Mouse (Mus musculus) limb, embryonic 15.5 days (tissue): ENCODE measurements around the gene Arpc1b. TPM values are rescaled to one million over a fixed set of nuclear protein-coding genes. Genes with fewer than 3 reads are reported as not detected.
A peak's percentile ranks its signal among the peaks of the same experiment; 100 is the strongest.
"Not testable (repeated sequence)": the region's sequence is repeated elsewhere in the genome, so short reads cannot be mapped to it uniquely, and the experiment has no call there.

Experiments used
- ATAC-seq: fragments of 200-750 bp; cut with Nextera tagmentation; 2 replicates; pipeline ENCODE4 v1.8.0; 2017; ENCODE audit warnings: low read depth, moderate TSS enrichment; ENCODE audit not compliant: insufficient number of reproducible peaks, low FRiP score, low TSS enrichment
- H3K27ac ChIP-seq: fragments of 300-500 bp; sonication (generic); 2 replicates; pipeline ENCODE4 v1.5.1; 2015; ENCODE audit warnings: moderate library complexity, mild to moderate bottlenecking, inconsistent platforms
- H3K27me3 ChIP-seq: fragments of 300-500 bp; sonication (generic); 2 replicates; pipeline ENCODE4 v1.6.1; 2015; ENCODE audit warnings: inconsistent platforms
- H3K36me3 ChIP-seq: fragments of 300-500 bp; sonication (generic); 2 replicates; pipeline ENCODE4 v1.6.1; 2015; ENCODE audit warnings: inconsistent platforms
- H3K4me1 ChIP-seq: fragments of 300-500 bp; sonication (generic); 2 replicates; pipeline ENCODE4 v1.6.1; 2015; ENCODE audit warnings: inconsistent platforms
- H3K4me2 ChIP-seq: fragments of 300-500 bp; sonication (generic); 2 replicates; pipeline ENCODE4 v1.6.1; 2015; ENCODE audit warnings: mild to moderate bottlenecking, inconsistent platforms
- H3K4me3 ChIP-seq: fragments of 300-500 bp; sonication (generic); 2 replicates; pipeline ENCODE4 v1.5.1; 2015; ENCODE audit warnings: mild to moderate bottlenecking, inconsistent platforms
- H3K9ac ChIP-seq: fragments of 300-500 bp; sonication (generic); 2 replicates; pipeline ENCODE4 v1.6.1; 2015; ENCODE audit warnings: inconsistent platforms
- H3K9me3 ChIP-seq: fragments of 300-500 bp; sonication (generic); 2 replicates; pipeline ENCODE4 v1.6.1; 2016; ENCODE audit warnings: inconsistent platforms
- WGBS: fragments of 180-500 bp; shearing (Covaris S2); methylation state at CpG from one replicate; pipeline ENCODE4 v1.1.7; 2015; 5-methylcytosine and 5-hydroxymethylcytosine counted together
- polyA plus RNA-seq: library from polyadenylated mRNA; unstranded; fragments of >200 nt; fragmentation: Nextera tagmentation; extraction: Ambion mirVana; gene quantifications from 2 replicates; pipeline ENCODE4 v1.2.1, GENCODE M21; 2015

The Arpc1b gene
- polyA plus RNA-seq, 1 experiment from 2014 or later = 389 TPM

GRCm38 (mm10) chr5:145089878-145090277, 24.1 kb upstream of the Arpc1b start:
- Histone ChIP-seq H3K4me3 (no peak overlapping the region), H3K27me3 (no peaks in the 10 kb centered on the region), H3K9ac (no peak overlapping the region), H3K4me1 (peaks cover 4% of the 10 kb centered on the region), H3K36me3 (peaks cover 45% of the 10 kb centered on the region), H3K9me3 (no peaks in the 10 kb centered on the region), H3K4me2 (no peak overlapping the region), H3K27ac (no peak overlapping the region)
- no peak for ATAC-seq
- WGBS = 88% methylated on average over 3 of the region's 3 CpGs

- H3K9me3 ChIP-seq = no peaks in the 10 kb centered on the region
- no peak overlapping the region for H3K4me2 ChIP-seq
- peaks cover 94% of the 10 kb centered on the region for H3K36me3 ChIP-seq
- ATAC-seq = no peak
- H3K4me3 ChIP-seq = no peak overlapping the region
- H3K27ac ChIP-seq = no peak overlapping the region
- H3K4me1 ChIP-seq = no peaks in the 10 kb centered on the region
- 91% methylated on average over 4 of the region's 4 CpGs for WGBS
- H3K9ac ChIP-seq = no peak overlapping the region
- H3K27me3 ChIP-seq = no peaks in the 10 kb centered on the region
Observed at GRCm38 (mm10) chr5:145096195-145096594, 17.8 kb upstream of the Arpc1b start.

GRCm38 (mm10) chr5:145098340-145098821, 15.6 kb upstream of the Arpc1b start:
- no peak overlapping the region for H3K9ac ChIP-seq
- WGBS = 92% methylated on average over 10 of the region's 10 CpGs
- no peak for ATAC-seq
- no peak overlapping the region for H3K27ac ChIP-seq
- no peaks in the 10 kb centered on the region for H3K4me1 ChIP-seq
- H3K9me3 ChIP-seq = no peaks in the 10 kb centered on the region
- peaks cover 93% of the 10 kb centered on the region for H3K36me3 ChIP-seq
- no peak overlapping the region for H3K4me3 ChIP-seq
- no peaks in the 10 kb centered on the region for H3K27me3 ChIP-seq
- no peak overlapping the region for H3K4me2 ChIP-seq

- no peaks in the 10 kb centered on the region for H3K9me3 ChIP-seq
- peaks cover 94% of the 10 kb centered on the region for H3K36me3 ChIP-seq
- ATAC-seq = no peak
- no peaks in the 10 kb centered on the region for H3K27me3 ChIP-seq
- no peaks in the 10 kb centered on the region for H3K4me1 ChIP-seq
- WGBS = 94% methylated on average over 9 of the region's 9 CpGs
- H3K27ac ChIP-seq = no peak overlapping the region
- H3K4me2 ChIP-seq = no peak overlapping the region
- no peak overlapping the region for H3K9ac ChIP-seq
- H3K4me3 ChIP-seq = no peak overlapping the region
Observed at GRCm38 (mm10) chr5:145100960-145101359, 13.1 kb upstream of the Arpc1b start.

GRCm38 (mm10) chr5:145101451-145101850, 12.6 kb upstream of the Arpc1b start:
- not testable (repeated sequence) for H3K9me3 ChIP-seq, H3K9ac ChIP-seq, H3K4me3 ChIP-seq, H3K27me3 ChIP-seq, ATAC-seq, H3K27ac ChIP-seq, H3K4me2 ChIP-seq, H3K4me1 ChIP-seq
- peaks cover 94% of the 10 kb centered on the region for H3K36me3 ChIP-seq
- WGBS = 98% methylated on average over 11 of the region's 11 CpGs

GRCm38 (mm10) chr5:145102706-145103105, 11.3 kb upstream of the Arpc1b start:
- Histone ChIP-seq H3K27me3 (no peaks in the 10 kb centered on the region), H3K4me2 (no peak overlapping the region), H3K36me3 (peaks cover 93% of the 10 kb centered on the region), H3K4me1 (no peaks in the 10 kb centered on the region), H3K9me3 (no peaks in the 10 kb centered on the region), H3K27ac (no peak overlapping the region), H3K4me3 (no peak overlapping the region), H3K9ac (no peak overlapping the region)
- WGBS = 81% methylated on average over 4 of the region's 4 CpGs
- no peak for ATAC-seq

- no peak overlapping the region for H3K9ac ChIP-seq
- H3K4me2 ChIP-seq = no peak overlapping the region
- H3K27ac ChIP-seq = no peak overlapping the region
- no peak for ATAC-seq
- H3K36me3 ChIP-seq = peaks cover 92% of the 10 kb centered on the region
- H3K4me3 ChIP-seq = no peak overlapping the region
- H3K9me3 ChIP-seq = no peaks in the 10 kb centered on the region
- no peaks in the 10 kb centered on the region for H3K4me1 ChIP-seq
- 89% methylated on average over 9 of the region's 9 CpGs for WGBS
- H3K27me3 ChIP-seq = no peaks in the 10 kb centered on the region
Observed at GRCm38 (mm10) chr5:145104328-145104727, 9.7 kb upstream of the Arpc1b start.

GRCm38 (mm10) chr5:145105694-145106275, 8.2 kb upstream of the Arpc1b start:
- H3K4me3 ChIP-seq = no peak overlapping the region
- no peak overlapping the region for H3K27ac ChIP-seq
- no peaks in the 10 kb centered on the region for H3K27me3 ChIP-seq
- ATAC-seq = no peak
- no peaks in the 10 kb centered on the region for H3K4me1 ChIP-seq
- H3K36me3 ChIP-seq = peaks cover 93% of the 10 kb centered on the region
- WGBS = 87% methylated on average over 9 of the region's 9 CpGs
- no peaks in the 10 kb centered on the region for H3K9me3 ChIP-seq
- no peak overlapping the region for H3K9ac ChIP-seq
- no peak overlapping the region for H3K4me2 ChIP-seq

- H3K4me1 ChIP-seq = peaks cover 17% of the 10 kb centered on the region
- 92% methylated on average over 6 of the region's 6 CpGs for WGBS
- H3K4me3 ChIP-seq = no peak overlapping the region
- H3K36me3 ChIP-seq = peaks cover 52% of the 10 kb centered on the region
- H3K9ac ChIP-seq = no peak overlapping the region
- no peak overlapping the region for H3K4me2 ChIP-seq
- ATAC-seq = no peak
- H3K27ac ChIP-seq = no peak overlapping the region
- H3K27me3 ChIP-seq = no peaks in the 10 kb centered on the region
- H3K9me3 ChIP-seq = no peaks in the 10 kb centered on the region
Observed at GRCm38 (mm10) chr5:145110401-145110800, 3.6 kb upstream of the Arpc1b start.

GRCm38 (mm10) chr5:145112566-145112965, 1.4 kb upstream of the Arpc1b start:
- H3K9ac ChIP-seq = no peak overlapping the region
- H3K36me3 ChIP-seq = peaks cover 31% of the 10 kb centered on the region
- 74% methylated on average over 8 of the region's 8 CpGs for whole genome bisulfite sequencing
- H3K4me2 ChIP-seq = no peak overlapping the region
- H3K4me3 ChIP-seq = no peak overlapping the region
- no peaks in the 10 kb centered on the region for H3K9me3 ChIP-seq
- ATAC-seq = no peak
- no peak overlapping the region for H3K27ac ChIP-seq
- H3K27me3 ChIP-seq = no peaks in the 10 kb centered on the region
- H3K4me1 ChIP-seq = peaks cover 38% of the 10 kb centered on the region

- Histone ChIP-seq H3K36me3 (peaks cover 23% of the 10 kb centered on the region), H3K27ac (0 out of 2 replicates have a peak overlapping the region, but pooled peaks have one; percentile 83), H3K4me3 (peak overlapping the region; percentile 66), H3K27me3 (no peaks in the 10 kb centered on the region), H3K4me2 (peak overlapping the region; percentile 73), H3K9ac (no peak overlapping the region), H3K4me1 (peaks cover 47% of the 10 kb centered on the region), H3K9me3 (no peaks in the 10 kb centered on the region)
- WGBS = 37% methylated on average over 2 of the region's 2 CpGs
- no peak for ATAC-seq
Observed at GRCm38 (mm10) chr5:145113416-145113815, 599 bp upstream of the Arpc1b start.

GRCm38 (mm10) chr5:145114606-145115473, 825 bp downstream of the Arpc1b start:
- WGBS = 10% methylated on average over 33 of the region's 40 CpGs
- H3K9me3 ChIP-seq = no peaks in the 10 kb centered on the region
- peak overlapping the region; percentile 83 for H3K27ac ChIP-seq
- H3K9ac ChIP-seq = peak overlapping the region; percentile 54
- ATAC-seq = no peak; the same call in 1 of the 2 replicates
- H3K27me3 ChIP-seq = no peaks in the 10 kb centered on the region
- peaks cover 11% of the 10 kb centered on the region for H3K36me3 ChIP-seq
- peaks cover 49% of the 10 kb centered on the region for H3K4me1 ChIP-seq
- H3K4me2 ChIP-seq = peak overlapping the region; percentile 73
- H3K4me3 ChIP-seq = peak overlapping the region; percentile 66
